Mouse (Mus musculus) brain, embryonic 14.5 days (tissue): Measurements from ENCODE around the gene Spz1. TPM values are rescaled to one million over a fixed set of nuclear protein-coding genes. Genes with fewer than 3 reads are reported as not detected.

ENCODE experiments used
- DNase-seq: peaks from one replicate; pipeline ENCODE4 v3.0.0-alpha.2; 2011; ENCODE audit warnings: low read depth
- CTCF ChIP-seq: fragments of 200-500 bp; IDR thresholded peaks from 2 replicates; pipeline ENCODE4 v1.5.1; 2012; ENCODE audit warnings: inconsistent platforms, mild to moderate bottlenecking, moderate library complexity, borderline replicate concordance; ENCODE audit not compliant: insufficient read depth, insufficient read length; ENCODE audit errors: extremely low read depth
- POLR2A ChIP-seq: fragments of 200-500 bp; IDR thresholded peaks from 2 replicates; pipeline ENCODE4 v1.6.1; 2012; ENCODE audit warnings: mild to moderate bottlenecking, inconsistent platforms, borderline replicate concordance; ENCODE audit not compliant: poor library complexity, insufficient read depth, insufficient read length, severe bottlenecking; ENCODE audit errors: extremely low read depth
- polyA plus RNA-seq: library from polyadenylated mRNA; depleted of rRNA; stranded (reverse); fragments of >200 nt; gene quantifications from 2 replicates; pipeline ENCODE4 v1.2.3, GENCODE M21; 2012; rRNA removed

Gene Spz1
- polyA plus RNA-seq, 1 experiment: not detected

- TF ChIP-seq POLR2A (no peak), CTCF (no peak)
- peak; percentile 60 for DNase-seq
Observed at GRCm38 (mm10) chr13:92556458-92557126, 19.4 kb downstream of the Spz1 start.

- TF ChIP-seq POLR2A (no peak), CTCF (no peak)
- no peak for DNase-seq
Observed at GRCm38 (mm10) chr13:92547093-92547492, 28.9 kb downstream of the Spz1 start.

- DNase-seq: no peak
- TF ChIP-seq POLR2A (no peak), CTCF (no peak)
Observed at GRCm38 (mm10) chr13:92540997-92541396, 35.0 kb downstream of the Spz1 start.

- TF ChIP-seq POLR2A (no peak), CTCF (no peak)
- no peak for DNase-seq
Observed at GRCm38 (mm10) chr13:92539126-92539525, 36.8 kb downstream of the Spz1 start.

- no peak for DNase-seq
- no peak for TF ChIP-seq POLR2A
- no peak for TF ChIP-seq CTCF
Observed at GRCm38 (mm10) chr13:92533801-92534200, 42.2 kb downstream of the Spz1 start.

GRCm38 (mm10) chr13:92532216-92532615 is 43.8 kb downstream of the Spz1 start:
- DNase-seq: no peak
- no peak for TF ChIP-seq CTCF
- no peak for TF ChIP-seq POLR2A

- no peak for DNase-seq
- TF ChIP-seq CTCF (no peak), POLR2A (no peak)
Observed at GRCm38 (mm10) chr13:92531237-92531636, 44.7 kb downstream of the Spz1 start.

- peak; percentile 97 for DNase-seq
- TF ChIP-seq POLR2A: peak; percentile 93
- no peak for TF ChIP-seq CTCF
Observed at GRCm38 (mm10) chr13:92530721-92531211, 45.2 kb downstream of the Spz1 start, which contains the start of gene Zfyve16. TSS of gene Zfyve16 (minus strand) at chr13:92530868.

- TF ChIP-seq POLR2A (no peak), CTCF (no peak)
- DNase-seq: peak; percentile 67
Observed at GRCm38 (mm10) chr13:92529828-92530720, 45.9 kb downstream of the Spz1 start.

Other genes starting within 250 kb of the Spz1 start
- 4.8 and 6.6 TPM in 2 replicates for gene Dhfr, start 221.4 kb downstream of the Spz1 start, polyA plus RNA-seq
- 20.9 and 22.8 TPM in 2 replicates for gene Msh3, start 221.2 kb downstream of the Spz1 start, polyA plus RNA-seq
- 1.4 and 2.9 TPM in 2 replicates for gene Ankrd34b, start 150.3 kb downstream of the Spz1 start, polyA plus RNA-seq
- gene Fam151b, start 92.2 kb downstream of the Spz1 start, polyA plus RNA-seq: 4.1 and 6.4 TPM in 2 replicates
- gene Zfyve16, start 45.3 kb downstream of the Spz1 start, polyA plus RNA-seq: 16.2 and 18.6 TPM in 2 replicates
- gene Serinc5, start 34.9 kb upstream of the Spz1 start, polyA plus RNA-seq: 31.7 and 34.8 TPM in 2 replicates
- 1.3 and 2.2 TPM in 2 replicates for gene Thbs4, start 218.6 kb upstream of the Spz1 start, polyA plus RNA-seq